Mouse (Mus musculus): Measurements from ENCODE around the gene Rhog.
A peak's percentile ranks its signal among the peaks of the same experiment; 100 is the strongest.
"Not testable (repeated sequence)": the region's sequence is repeated elsewhere in the genome, so short reads cannot be mapped to it uniquely, and the experiment has no call there.

The Rhog gene

GRCm38 (mm10) chr7:102255954-102256353 lies at the start of gene Rhog:
Rhog (minus strand) TSS chr7:102256054.
- DNase-seq (ENCODE audit: low spot score in 2 of 2) = no peak

- DNase-seq (ENCODE audit: low spot score in 2 of 2) = no peak
These were observed 49.7 kb upstream of the Rhog start for GRCm38 (mm10) chr7:102305596-102305995.

DNA sequence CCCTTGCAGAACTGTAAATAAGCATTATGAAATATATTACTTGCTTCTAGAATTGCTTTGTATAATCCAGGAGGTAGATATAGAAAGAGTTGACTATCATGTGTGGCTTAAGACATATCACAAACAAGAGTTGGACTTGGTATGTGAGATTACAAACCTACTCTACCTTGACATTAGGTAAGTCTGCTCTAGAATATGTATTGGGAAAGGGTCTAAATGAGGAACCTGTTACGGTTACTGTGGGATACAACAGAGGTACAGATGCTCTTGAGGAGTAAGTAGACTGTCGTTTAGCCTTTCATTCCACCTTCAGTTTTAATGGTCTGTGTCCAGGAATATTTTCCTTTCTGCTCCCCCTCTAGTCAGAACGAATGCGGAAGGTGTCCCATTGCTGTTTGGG lies 46.6 kb upstream of the Rhog start:
- no peak for DNase-seq (ENCODE audit: low spot score in 2 of 2)

GRCm38 (mm10) chr7:102300761-102301160 lies 44.9 kb upstream of the Rhog start:
- DNase-seq (ENCODE audit: low spot score in 2 of 2) = no peak

DNA sequence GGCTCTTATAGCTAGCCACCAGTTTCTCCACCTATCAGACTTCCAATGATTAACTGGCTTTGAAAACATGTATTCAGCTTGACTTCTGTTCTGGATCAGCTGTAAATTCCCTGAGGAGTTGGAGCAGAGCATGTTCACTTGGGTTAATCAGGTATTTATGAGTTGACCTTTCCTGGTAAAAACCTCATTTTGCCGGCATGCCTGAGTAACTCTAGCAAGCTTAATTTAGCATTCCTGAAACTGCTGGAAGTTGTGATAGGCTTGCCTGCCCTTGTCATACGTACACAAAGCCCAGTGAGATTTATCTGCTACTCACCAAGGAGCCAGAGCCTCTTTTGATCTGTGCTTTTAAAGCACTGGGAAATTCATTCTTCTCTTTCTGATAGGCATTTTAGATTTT lies 37.4 kb upstream of the Rhog start:
- DNase-seq (ENCODE audit: low spot score in 2 of 2) = no peak

- no peak for DNase-seq (ENCODE audit: low spot score in 2 of 2)
These were observed 36.4 kb upstream of the Rhog start for GRCm38 (mm10) chr7:102292228-102292627.

GRCm38 (mm10) chr7:102289466-102289865 lies 33.6 kb upstream of the Rhog start:
- no peak for DNase-seq (ENCODE audit: low spot score in 2 of 2)

- DNase-seq (ENCODE audit: low spot score in 2 of 2) = no peak
These were observed 26.4 kb upstream of the Rhog start for GRCm38 (mm10) chr7:102282261-102282660.

- no peak for DNase-seq (ENCODE audit: low spot score in 2 of 2)
These were observed 25.5 kb upstream of the Rhog start for GRCm38 (mm10) chr7:102281403-102281802.

- DNase-seq (ENCODE audit: low spot score in 2 of 2) = no peak
These were observed 16.6 kb upstream of the Rhog start for GRCm38 (mm10) chr7:102272422-102272948.

GRCm38 (mm10) chr7:102268395-102268748 lies 12.5 kb upstream of the Rhog start:
- DNase-seq (ENCODE audit: low spot score in 2 of 2) = no peak

DNA sequence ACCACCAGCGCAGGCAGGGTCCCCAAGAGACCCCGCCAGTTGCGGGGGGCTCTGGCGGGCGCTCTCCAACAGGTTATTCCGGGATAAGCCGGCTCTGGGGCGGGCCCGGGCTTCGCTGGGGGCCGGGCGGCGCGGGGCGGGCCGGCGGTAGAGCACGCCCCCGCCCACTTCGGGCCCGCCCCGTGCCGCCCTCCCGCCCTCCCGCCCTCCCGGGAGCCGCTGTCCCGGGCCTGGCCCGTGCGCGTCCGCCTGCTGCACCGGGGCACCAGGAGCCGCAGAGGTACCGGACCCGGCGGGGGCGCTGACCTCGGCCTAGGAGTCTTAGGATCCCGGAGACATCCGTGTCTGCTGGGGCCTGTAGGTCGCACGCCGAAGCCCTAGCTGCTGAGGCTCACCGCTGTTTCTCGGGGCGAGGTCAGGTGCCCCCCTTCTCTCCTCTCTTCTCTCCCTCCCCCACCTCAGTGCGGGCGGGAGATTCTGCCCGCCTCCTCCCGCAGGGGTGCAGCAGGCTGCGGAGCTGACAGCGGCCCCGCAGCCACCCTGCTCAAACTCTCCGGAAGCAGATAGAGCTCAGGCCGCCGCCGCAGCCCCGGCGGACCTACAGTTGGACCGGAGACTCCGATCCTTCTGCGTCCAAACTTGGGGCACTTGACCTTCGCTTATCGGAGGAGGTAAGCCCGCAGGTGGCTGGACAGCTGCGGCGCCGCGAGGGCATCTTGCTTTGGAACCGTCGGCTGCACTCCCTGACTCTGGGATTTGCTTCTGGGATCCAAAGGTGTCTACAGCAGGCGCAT lies 11.9 kb upstream of the Rhog start, which contains the start of gene Stim1:
Stim1 (plus strand) TSS at position 206 of the 794 bp plus-strand sequence.
- DNase-seq (ENCODE audit: low spot score in 2 of 2) = peak; percentile 62 to 64

GRCm38 (mm10) chr7:102267113-102267579 lies 11.3 kb upstream of the Rhog start:
- DNase-seq (ENCODE audit: low spot score in 2 of 2) = peak; percentile 93

DNA sequence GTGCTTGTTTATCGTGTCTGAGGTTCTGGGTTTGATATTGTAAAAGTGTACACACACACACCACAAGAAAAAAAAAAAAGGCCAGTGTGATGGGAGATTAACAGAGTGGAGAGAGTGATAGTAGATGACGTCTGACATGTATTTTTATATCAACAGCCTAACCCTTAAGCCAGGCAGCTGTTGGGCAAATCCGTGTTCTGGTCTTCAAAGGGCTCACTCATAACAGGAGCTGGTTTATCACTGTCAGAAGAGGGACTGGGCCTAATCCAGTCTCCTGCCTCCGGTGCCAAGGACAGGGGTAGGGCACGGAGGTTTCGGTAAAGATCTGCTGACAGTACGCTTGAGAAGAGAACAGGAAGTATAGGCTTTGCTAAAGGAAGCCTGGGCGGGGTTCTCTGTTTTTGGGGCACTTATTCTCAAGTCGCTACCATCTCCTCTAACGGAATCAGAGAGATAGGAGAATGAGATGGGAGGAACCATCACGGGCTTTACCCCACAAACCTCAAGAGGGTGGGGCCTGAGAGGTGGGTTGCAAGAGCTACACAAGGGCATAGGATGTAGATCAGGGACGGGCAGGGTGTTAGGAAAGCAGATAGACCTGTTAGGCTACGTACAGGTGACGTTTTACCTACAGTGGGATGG lies 10.7 kb upstream of the Rhog start:
- DNase-seq (ENCODE audit: low spot score in 2 of 2) = no peak

- DNase-seq (ENCODE audit: low spot score in 2 of 2) = not testable (repeated sequence)
These were observed 10.2 kb upstream of the Rhog start for GRCm38 (mm10) chr7:102266021-102266400.

- DNase-seq (ENCODE audit: low spot score in 2 of 2) = no peak
These were observed 7.2 kb upstream of the Rhog start for GRCm38 (mm10) chr7:102263020-102263419.

DNA sequence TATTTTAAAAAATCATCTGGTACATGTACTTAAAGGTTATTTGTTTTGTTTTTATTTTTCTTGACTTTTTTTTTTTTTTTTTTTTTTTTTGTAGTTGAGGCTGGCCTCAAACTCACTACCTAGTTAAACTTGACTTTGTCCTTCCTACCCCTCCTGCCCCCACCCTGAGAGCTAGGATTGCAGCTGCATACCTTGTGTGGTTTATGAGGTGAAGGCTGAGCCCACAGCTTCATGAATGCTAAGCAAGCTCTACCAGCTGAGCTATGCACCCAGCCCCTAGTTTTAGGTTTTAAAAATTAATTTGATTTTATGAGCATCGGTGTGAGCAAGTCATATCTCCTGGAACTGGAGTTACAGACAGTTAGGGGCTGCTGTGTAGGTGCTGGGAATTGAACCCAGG lies 4.7 kb upstream of the Rhog start:
- no peak for DNase-seq (ENCODE audit: low spot score in 2 of 2)

DNA sequence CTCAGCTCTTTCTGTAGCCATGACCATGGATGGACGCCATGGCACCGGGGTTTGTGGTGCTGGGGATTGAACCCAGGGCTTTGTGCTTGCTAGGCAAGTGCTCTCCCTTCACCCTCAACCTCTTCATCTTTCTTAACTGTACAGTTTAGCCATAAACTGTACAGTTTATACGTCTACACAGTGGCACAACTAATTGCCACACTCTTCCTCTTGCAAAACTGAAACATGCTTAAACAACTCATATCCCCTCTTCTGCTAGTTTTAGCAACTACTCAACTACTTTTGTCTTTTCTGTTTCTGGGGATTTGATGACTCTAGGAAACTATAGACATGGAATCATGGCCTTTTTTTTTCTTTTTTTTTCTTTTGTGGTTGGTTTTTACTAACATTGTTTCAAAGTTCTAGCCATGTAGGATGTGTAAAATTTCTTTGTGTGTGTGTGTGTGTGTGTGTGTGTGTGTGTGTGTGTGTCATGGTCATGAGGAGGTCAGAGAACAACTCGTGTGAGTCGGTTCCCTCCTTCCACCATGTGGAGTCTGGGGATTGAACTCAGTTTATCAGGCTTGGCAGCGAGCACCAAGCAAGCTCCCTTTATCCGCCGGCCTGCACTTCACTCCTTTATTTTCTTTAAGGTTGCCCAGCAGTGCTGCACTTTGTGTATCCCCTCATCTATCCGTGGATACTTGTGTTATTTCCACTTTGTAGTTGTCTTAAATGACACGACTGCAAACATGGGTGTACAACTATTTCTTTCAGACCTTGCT lies 4.0 kb upstream of the Rhog start:
- no peak for DNase-seq (ENCODE audit: low spot score in 2 of 2)

DNA sequence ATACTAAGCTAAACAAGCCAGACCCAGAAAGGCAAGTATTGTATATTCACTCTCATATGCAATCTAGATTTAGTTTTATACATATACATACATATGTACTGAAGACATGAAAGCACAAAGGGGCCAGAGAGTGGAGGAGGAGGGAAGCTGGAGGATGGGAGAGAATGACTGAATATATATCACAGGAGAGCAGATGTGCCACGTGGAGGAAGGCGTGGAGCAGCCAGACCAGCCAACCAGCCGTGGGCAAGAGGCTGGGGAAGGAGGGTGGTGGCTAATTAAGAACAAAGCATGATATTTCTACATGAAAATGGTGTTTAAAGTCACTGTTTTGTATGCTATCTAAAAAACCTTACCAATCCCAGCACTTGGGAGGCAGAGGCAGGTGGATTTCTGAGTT lies 2.9 kb upstream of the Rhog start:
- no peak for DNase-seq (ENCODE audit: low spot score in 2 of 2)

DNA sequence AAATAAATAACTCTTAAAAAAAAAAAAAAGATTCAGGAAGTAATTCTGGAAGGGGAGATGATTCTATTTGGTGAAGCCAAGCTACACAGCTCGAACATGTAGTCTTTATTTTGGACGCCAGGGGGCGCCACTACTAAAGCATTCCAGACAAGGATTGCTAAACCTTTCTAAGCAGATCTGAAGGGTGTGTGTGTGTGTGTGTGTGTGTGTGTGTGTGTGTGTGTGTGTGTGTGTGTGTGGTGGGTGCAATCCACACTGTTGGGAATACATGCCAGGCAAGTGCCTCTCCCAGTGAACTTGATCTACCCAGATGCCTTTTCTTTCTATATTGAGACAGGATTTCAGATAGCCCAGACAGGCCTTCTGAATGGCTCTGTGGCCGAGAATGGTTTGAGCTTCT lies 2.3 kb upstream of the Rhog start:
- DNase-seq (ENCODE audit: low spot score in 2 of 2) = peak; percentile 78 to 82

DNA sequence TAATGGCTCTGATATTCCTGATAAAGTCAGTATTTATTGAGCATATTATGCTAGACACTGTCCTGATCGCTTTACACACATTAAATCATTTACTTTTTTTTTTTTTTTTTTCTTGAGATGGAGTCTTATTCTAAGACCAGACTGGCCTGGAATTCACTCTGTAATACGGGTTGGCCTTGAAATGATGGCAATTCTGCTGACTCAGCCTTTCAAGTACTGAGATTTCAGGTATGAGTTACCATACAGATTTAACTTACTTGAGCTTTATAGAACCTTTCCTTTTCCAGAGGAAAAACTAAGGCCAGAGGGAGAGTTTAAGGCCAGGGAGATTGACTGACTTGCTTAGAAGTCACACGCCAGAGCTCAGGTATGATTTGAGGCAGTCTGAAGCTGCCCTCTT lies 782 bp upstream of the Rhog start:
- DNase-seq (ENCODE audit: low spot score in 2 of 2) = no peak

- DNase-seq (ENCODE audit: low spot score in 2 of 2) = no peak
These were observed 2.2 kb downstream of the Rhog start for GRCm38 (mm10) chr7:102253631-102254030.

Data from urinary bladder, postnatal 36 days (tissue).